Mouse (Mus musculus): ENCODE results near the gene Grid1.

- TF ChIP-seq POLR2A (IDR thresholded peaks at IDR 0.05; ENCODE audit: insufficient read depth, low read depth, low read length): no peak
- TF ChIP-seq CTCF (IDR thresholded peaks at IDR 0.05; ENCODE audit: insufficient read depth, low read depth, low read length): no peak
Measured at GRCm38 (mm10) chr14:35468254-35468653, 648.3 kb downstream of the Grid1 start.
